Mouse (Mus musculus) embryonic facial prominence, embryonic 10.5 days (tissue): ENCODE data around the gene Rab36. TPM values are rescaled to one million over a fixed set of nuclear protein-coding genes. Genes with fewer than 3 reads are reported as not detected.

Experiments used
- DNase-seq: peaks from one replicate; pipeline ENCODE4 v3.0.0-alpha.2; 2017; ENCODE audit warnings: low spot score
- H3K27ac ChIP-seq: fragments of 300-500 bp; sonication (generic); replicated peaks from 2 replicates; pipeline ENCODE4 v1.5.1; 2016; ENCODE audit warnings: mild to moderate bottlenecking
- H3K27me3 ChIP-seq: fragments of 300-500 bp; sonication (generic); replicated peaks from 2 replicates; pipeline ENCODE4 v1.6.1; 2016; ENCODE audit warnings: low read depth, mild to moderate bottlenecking; ENCODE audit not compliant: poor library complexity, severe bottlenecking
- H3K36me3 ChIP-seq: fragments of 300-500 bp; sonication (generic); replicated peaks from 2 replicates; pipeline ENCODE4 v1.6.1; 2016; ENCODE audit warnings: mild to moderate bottlenecking, moderate library complexity
- H3K4me1 ChIP-seq: fragments of 300-500 bp; sonication (generic); 2 replicates; pipeline ENCODE4 v1.6.1; 2016
- H3K4me3 ChIP-seq: fragments of 300-500 bp; sonication (generic); 2 replicates; pipeline ENCODE4 v1.5.1; 2016; ENCODE audit warnings: mild to moderate bottlenecking, moderate library complexity
- H3K9me3 ChIP-seq: fragments of 300-500 bp; sonication (generic); 2 replicates; pipeline ENCODE4 v1.6.1; 2016; ENCODE audit warnings: mild to moderate bottlenecking
- WGBS: fragments of 180-500 bp; shearing (Covaris S2); methylation state at CpG from one replicate; pipeline ENCODE4 v1.1.7; 2016; 5-methylcytosine and 5-hydroxymethylcytosine counted together
- polyA plus RNA-seq: library from polyadenylated mRNA; unstranded; fragments of >200 nt; fragmentation: Nextera tagmentation; extraction: Ambion mirVana; gene quantifications from 2 replicates; pipeline ENCODE4 v1.2.1, GENCODE M21; 2016

Rab36 gene
- 10.5 and 13.1 TPM in 2 replicates for polyA plus RNA-seq

- under 1% methylated on average over 36 of the region's 36 CpGs for WGBS
- peak; percentile 99 for DNase-seq
- peaks cover 48% of the 10 kb centered on the region for H3K4me1 ChIP-seq
- no peaks in the 10 kb centered on the region for H3K36me3 ChIP-seq
- H3K27me3 ChIP-seq = no peaks in the 10 kb centered on the region
- H3K4me3 ChIP-seq = peak within 1 kb of the TSS; percentile 66
- H3K27ac ChIP-seq = peak within 1 kb of the TSS; percentile 91
- H3K9me3 ChIP-seq = no peaks in the 10 kb centered on the region
Measured at GRCm38 (mm10) chr10:75036883-75037379, at the start of gene Rab36. Rab36 (plus strand) TSS chr10:75037058.

- Histone ChIP-seq H3K9me3 (0 out of 2 replicates have a peak, but pooled peaks cover 3% of the 10 kb centered on the region), H3K36me3 (peaks cover 16% of the 10 kb centered on the region), H3K27ac (no peak overlapping the region), H3K27me3 (peaks cover 27% of the 10 kb centered on the region), H3K4me1 (peaks cover 27% of the 10 kb centered on the region), H3K4me3 (no peak overlapping the region)
- 82% methylated on average over 14 of the region's 14 CpGs for WGBS
- no peak for DNase-seq
Measured at GRCm38 (mm10) chr10:74987698-74988470, 49.0 kb upstream of the Rab36 start.

- H3K36me3 ChIP-seq = peaks cover 16% of the 10 kb centered on the region
- WGBS = 77% methylated on average over 4 of the region's 4 CpGs
- peaks cover 44% of the 10 kb centered on the region for H3K27me3 ChIP-seq
- H3K4me1 ChIP-seq = peaks cover 34% of the 10 kb centered on the region
- H3K4me3 ChIP-seq = no peak overlapping the region
- no peak overlapping the region for H3K27ac ChIP-seq
- no peak for DNase-seq
- 0 out of 2 replicates have a peak, but pooled peaks cover 3% of the 10 kb centered on the region for H3K9me3 ChIP-seq
Measured at GRCm38 (mm10) chr10:74989814-74990213, 47.0 kb upstream of the Rab36 start.

- peaks cover 16% of the 10 kb centered on the region for H3K36me3 ChIP-seq
- peaks cover 54% of the 10 kb centered on the region for H3K27me3 ChIP-seq
- WGBS = 44% methylated on average over 26 of the region's 26 CpGs
- DNase-seq = peak; percentile 36
- peak overlapping the region; percentile 44; the same call in 1 of the 2 replicates for H3K27ac ChIP-seq
- H3K4me1 ChIP-seq = peaks cover 43% of the 10 kb centered on the region
- 0 out of 2 replicates have a peak overlapping the region, but pooled peaks have one; percentile 6 for H3K4me3 ChIP-seq
- H3K9me3 ChIP-seq = 0 out of 2 replicates have a peak, but pooled peaks cover 3% of the 10 kb centered on the region
Measured at GRCm38 (mm10) chr10:74990584-74991322, 46.1 kb upstream of the Rab36 start.

GRCm38 (mm10) chr10:74994863-74995262 lies 42.0 kb upstream of the Rab36 start:
- Histone ChIP-seq H3K4me1 (peaks cover 40% of the 10 kb centered on the region), H3K9me3 (0 out of 2 replicates have a peak, but pooled peaks cover 3% of the 10 kb centered on the region), H3K36me3 (peaks cover 16% of the 10 kb centered on the region), H3K27ac (peak overlapping the region; percentile 63), H3K27me3 (peaks cover 64% of the 10 kb centered on the region), H3K4me3 (peak overlapping the region; percentile 50)
- DNase-seq = peak; percentile 17
- WGBS = 10% methylated on average over 5 of the region's 5 CpGs

DNA sequence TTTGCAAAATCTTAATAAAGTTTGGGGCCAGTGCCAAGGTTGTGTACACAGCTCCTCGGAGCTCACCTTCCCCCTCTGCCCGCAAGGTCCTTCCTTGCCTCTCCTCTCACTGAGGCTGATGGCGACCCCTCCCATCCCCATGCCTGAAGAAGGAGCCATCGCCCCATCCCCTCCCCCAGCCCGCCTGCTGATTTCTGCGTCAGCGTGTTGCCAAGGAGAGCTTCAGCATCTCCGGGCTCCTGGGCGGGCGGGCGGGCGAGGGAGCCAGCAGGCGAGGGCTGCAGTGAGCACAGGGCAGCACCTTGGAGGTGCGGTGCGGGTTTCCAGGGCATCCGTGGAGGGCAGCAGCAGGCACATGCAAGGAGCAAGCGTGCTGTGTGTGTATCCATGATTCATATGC lies 41.5 kb upstream of the Rab36 start:
- peaks cover 37% of the 10 kb centered on the region for H3K4me1 ChIP-seq
- DNase-seq = peak; percentile 74
- peaks cover 60% of the 10 kb centered on the region for H3K27me3 ChIP-seq
- peak overlapping the region; percentile 50 for H3K4me3 ChIP-seq
- WGBS = 2% methylated on average over 17 of the region's 17 CpGs
- H3K9me3 ChIP-seq = 0 out of 2 replicates have a peak, but pooled peaks cover 3% of the 10 kb centered on the region
- peak overlapping the region; percentile 63 for H3K27ac ChIP-seq
- peaks cover 16% of the 10 kb centered on the region for H3K36me3 ChIP-seq

- Histone ChIP-seq H3K9me3 (no peaks in the 10 kb centered on the region), H3K4me3 (no peak overlapping the region), H3K27ac (no peak overlapping the region), H3K27me3 (peaks cover 5% of the 10 kb centered on the region; the same call in 1 of the 2 replicates), H3K36me3 (no peaks in the 10 kb centered on the region), H3K4me1 (peaks cover 16% of the 10 kb centered on the region)
- WGBS = 94% methylated on average over 8 of the region's 8 CpGs
- no peak for DNase-seq
Measured at GRCm38 (mm10) chr10:75001391-75001790, 35.5 kb upstream of the Rab36 start.

GRCm38 (mm10) chr10:75004067-75004466 lies 32.8 kb upstream of the Rab36 start:
- Histone ChIP-seq H3K4me1 (peaks cover 22% of the 10 kb centered on the region), H3K9me3 (no peaks in the 10 kb centered on the region), H3K27me3 (0 out of 2 replicates have a peak, but pooled peaks cover 3% of the 10 kb centered on the region), H3K4me3 (no peak overlapping the region), H3K27ac (no peak overlapping the region), H3K36me3 (no peaks in the 10 kb centered on the region)
- 83% methylated on average over 3 of the region's 3 CpGs for WGBS
- no peak for DNase-seq

DNA sequence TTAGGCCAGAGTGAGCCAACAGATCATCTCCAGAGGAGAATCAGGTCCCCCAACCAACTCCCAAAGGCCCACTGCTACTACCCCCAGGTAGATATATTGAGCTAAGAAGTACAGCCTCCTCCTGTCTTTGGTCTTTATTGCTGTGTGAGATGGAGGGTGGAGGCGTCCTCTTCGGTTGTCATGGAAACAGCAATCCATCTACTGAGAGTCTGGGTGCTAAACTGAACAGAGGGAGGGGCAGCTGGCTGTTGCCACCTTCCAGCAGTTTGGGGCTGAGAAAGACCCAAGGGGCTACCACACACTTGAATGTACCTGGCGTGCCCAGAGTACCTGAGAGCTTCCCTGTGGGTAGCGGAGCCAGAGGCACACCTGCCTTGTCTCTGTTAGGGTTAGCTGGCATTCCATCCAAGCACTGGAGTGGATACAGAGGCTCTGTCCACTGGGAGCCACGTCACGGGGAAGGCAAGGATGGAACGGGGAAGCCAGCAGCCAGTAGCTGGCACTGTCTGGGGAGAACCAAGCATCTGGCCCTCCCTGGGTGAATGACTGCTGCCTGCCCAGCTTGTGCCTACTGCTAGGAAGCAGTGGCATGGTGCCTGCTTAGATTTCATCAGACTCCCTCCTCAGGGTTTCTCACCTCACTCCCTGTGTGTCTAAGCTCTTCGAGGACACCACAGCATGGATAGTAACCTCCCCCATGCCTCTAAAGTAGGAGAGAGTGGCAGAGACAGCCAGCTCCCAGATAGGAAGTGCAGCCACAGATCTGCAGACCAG lies 29.8 kb upstream of the Rab36 start:
- peaks cover 15% of the 10 kb centered on the region for H3K4me1 ChIP-seq
- H3K27ac ChIP-seq = no peak overlapping the region
- no peak overlapping the region for H3K4me3 ChIP-seq
- no peaks in the 10 kb centered on the region for H3K9me3 ChIP-seq
- no peaks in the 10 kb centered on the region for H3K36me3 ChIP-seq
- H3K27me3 ChIP-seq = 0 out of 2 replicates have a peak, but pooled peaks cover 3% of the 10 kb centered on the region
- DNase-seq = no peak
- 64% methylated on average over 8 of the region's 8 CpGs for WGBS

GRCm38 (mm10) chr10:75010704-75011103 lies 26.2 kb upstream of the Rab36 start:
- Histone ChIP-seq H3K36me3 (no peaks in the 10 kb centered on the region), H3K9me3 (no peaks in the 10 kb centered on the region), H3K27ac (no peak overlapping the region), H3K4me1 (peaks cover 18% of the 10 kb centered on the region), H3K4me3 (no peak overlapping the region), H3K27me3 (0 out of 2 replicates have a peak, but pooled peaks cover 3% of the 10 kb centered on the region)
- 93% methylated on average over 15 of the region's 15 CpGs for WGBS
- no peak for DNase-seq

GRCm38 (mm10) chr10:75015465-75015864 lies 21.4 kb upstream of the Rab36 start:
- Histone ChIP-seq H3K4me3 (no peak overlapping the region), H3K4me1 (peaks cover 6% of the 10 kb centered on the region), H3K36me3 (no peaks in the 10 kb centered on the region), H3K27me3 (no peaks in the 10 kb centered on the region), H3K27ac (peak overlapping the region; percentile 21; the same call in 1 of the 2 replicates), H3K9me3 (no peaks in the 10 kb centered on the region)
- WGBS = 67% methylated on average over 14 of the region's 14 CpGs
- no peak for DNase-seq

- WGBS = 91% methylated on average over 4 of the region's 4 CpGs
- H3K9me3 ChIP-seq = no peaks in the 10 kb centered on the region
- H3K4me1 ChIP-seq = peaks cover 6% of the 10 kb centered on the region
- no peak overlapping the region for H3K4me3 ChIP-seq
- no peaks in the 10 kb centered on the region for H3K36me3 ChIP-seq
- no peaks in the 10 kb centered on the region for H3K27me3 ChIP-seq
- DNase-seq = no peak
- H3K27ac ChIP-seq = no peak overlapping the region
Measured at GRCm38 (mm10) chr10:75016481-75016880, 20.4 kb upstream of the Rab36 start.
